Mouse (Mus musculus) liver, adult 2 months (tissue): ENCODE data around the gene Ankfn1. TPM values are rescaled to one million over a fixed set of nuclear protein-coding genes. Genes with fewer than 3 reads are reported as not detected.

ENCODE experiments used
- DNase-seq: peaks from one replicate; pipeline ENCODE4 v3.0.0-alpha.2; 2011; ENCODE audit warnings: low read depth, low spot score; ENCODE audit errors: extremely low read depth
- H3K27ac ChIP-seq: fragments of 200-500 bp; replicated peaks from 2 replicates; pipeline ENCODE4 v1.5.1; 2012; ENCODE audit warnings: low read depth, mild to moderate bottlenecking, control low read depth, inconsistent platforms, low read length; ENCODE audit not compliant: insufficient read depth
- H3K27me3 ChIP-seq: fragments of 200-500 bp; 2 replicates; pipeline ENCODE4 v1.6.1; 2012; ENCODE audit warnings: mild to moderate bottlenecking, moderate library complexity, low read length, inconsistent platforms; ENCODE audit not compliant: control insufficient read depth, insufficient read depth
- H3K36me3 ChIP-seq: fragments of 200-500 bp; 2 replicates; pipeline ENCODE4 v1.6.1; 2012; ENCODE audit warnings: low read length, inconsistent platforms; ENCODE audit not compliant: control insufficient read depth, insufficient read depth
- H3K4me1 ChIP-seq: fragments of 200-500 bp; 2 replicates; pipeline ENCODE4 v1.6.1; 2011; ENCODE audit warnings: low read length; ENCODE audit not compliant: control insufficient read depth, insufficient read depth
- H3K4me3 ChIP-seq: fragments of 200-500 bp; 2 replicates; pipeline ENCODE4 v1.5.1; 2011; ENCODE audit warnings: low read depth, mild to moderate bottlenecking, control low read depth, low read length, moderate library complexity; ENCODE audit not compliant: insufficient read depth
- H3K79me2 ChIP-seq: fragments of 200-500 bp; 2 replicates; pipeline ENCODE4 v1.6.1; 2012; ENCODE audit warnings: inconsistent platforms, mild to moderate bottlenecking, low read length, moderate library complexity; ENCODE audit not compliant: control insufficient read depth, insufficient read depth
- H3K9ac ChIP-seq: fragments of 200-500 bp; 2 replicates; pipeline ENCODE4 v1.6.1; 2012; ENCODE audit warnings: low read depth, mild to moderate bottlenecking, control low read depth, inconsistent platforms, low read length
- CTCF ChIP-seq: fragments of 200-500 bp; IDR thresholded peaks from 2 replicates; pipeline ENCODE4 v1.5.1; 2011; ENCODE audit warnings: low read depth, low read length, control low read depth
- POLR2A ChIP-seq: fragments of 200-500 bp; IDR thresholded peaks from 2 replicates; pipeline ENCODE4 v1.6.1; 2011; ENCODE audit warnings: low read length, control low read depth; ENCODE audit not compliant: insufficient read depth; ENCODE audit errors: extremely low read depth
- WGBS: fragments of 180-500 bp; shearing (Covaris S2); methylation state at CpG from one replicate; pipeline ENCODE4 v1.1.7; 2018; 5-methylcytosine and 5-hydroxymethylcytosine counted together
- polyA plus RNA-seq: library from polyadenylated mRNA; depleted of rRNA; stranded (reverse); fragments of >200 nt; gene quantifications from 2 replicates; pipeline ENCODE4 v1.2.3, GENCODE M21; 2012; rRNA removed
- total RNA-seq: library from RNA; depleted of rRNA; stranded (reverse); fragments of >200 nt; gene quantifications from 2 replicates; pipeline ENCODE4 v1.2.3, GENCODE M21; 2014; rRNA removed

Gene Ankfn1
- total RNA-seq: not detected in 2 replicates
- not detected in 2 replicates for polyA plus RNA-seq

GRCm38 (mm10) chr11:89777431-89777830 is at the start of gene Ankfn1:
Gene Ankfn1, minus strand, starts transcription at chr11:89777653.
- H3K27me3 ChIP-seq: no peaks in the 10 kb centered on the region; the same call in 1 of the 2 replicates
- TF ChIP-seq POLR2A (no peak), CTCF (no peak)
- no peaks in the 10 kb centered on the region for H3K79me2 ChIP-seq
- DNase-seq: no peak
- H3K36me3 ChIP-seq: no peaks in the 10 kb centered on the region
- H3K4me3 ChIP-seq: no peak within 1 kb of the TSS
- no peak within 1 kb of the TSS for H3K9ac ChIP-seq
- H3K27ac ChIP-seq: no peak within 1 kb of the TSS
- no peaks in the 10 kb centered on the region for H3K4me1 ChIP-seq
- 51% methylated on average over 7 of the region's 7 CpGs for WGBS

GRCm38 (mm10) chr11:89823661-89824446 is 46.4 kb upstream of the Ankfn1 start:
- no peak overlapping the region for H3K9ac ChIP-seq
- no peak for DNase-seq
- no peaks in the 10 kb centered on the region for H3K36me3 ChIP-seq
- H3K27ac ChIP-seq: no peak overlapping the region
- H3K4me3 ChIP-seq: no peak overlapping the region
- TF ChIP-seq CTCF (no peak), POLR2A (no peak)
- no peaks in the 10 kb centered on the region for H3K79me2 ChIP-seq
- no peaks in the 10 kb centered on the region for H3K27me3 ChIP-seq
- no peaks in the 10 kb centered on the region for H3K4me1 ChIP-seq
- 74% methylated on average over 8 of the region's 8 CpGs for WGBS

GRCm38 (mm10) chr11:89818594-89818993 is 41.1 kb upstream of the Ankfn1 start:
- H3K36me3 ChIP-seq: no peaks in the 10 kb centered on the region
- no peak overlapping the region for H3K9ac ChIP-seq
- DNase-seq: no peak
- no peak overlapping the region for H3K4me3 ChIP-seq
- no peaks in the 10 kb centered on the region; the same call in 1 of the 2 replicates for H3K27me3 ChIP-seq
- TF ChIP-seq POLR2A (no peak), CTCF (no peak)
- H3K27ac ChIP-seq: no peak overlapping the region
- H3K4me1 ChIP-seq: no peaks in the 10 kb centered on the region
- 51% methylated on average over 4 of the region's 4 CpGs for WGBS
- H3K79me2 ChIP-seq: no peaks in the 10 kb centered on the region

- H3K9ac ChIP-seq: no peak overlapping the region
- H3K36me3 ChIP-seq: no peaks in the 10 kb centered on the region
- H3K4me3 ChIP-seq: no peak overlapping the region
- H3K79me2 ChIP-seq: no peaks in the 10 kb centered on the region
- no peaks in the 10 kb centered on the region for H3K27me3 ChIP-seq
- no peak overlapping the region for H3K27ac ChIP-seq
- WGBS: 63% methylated on average over 1 of the region's 1 CpGs
- no peak for DNase-seq
- TF ChIP-seq POLR2A (no peak), CTCF (no peak)
- H3K4me1 ChIP-seq: no peaks in the 10 kb centered on the region
These were observed 34.0 kb upstream of the Ankfn1 start for GRCm38 (mm10) chr11:89811403-89811802.

GRCm38 (mm10) chr11:89807998-89808397 is 30.5 kb upstream of the Ankfn1 start:
- H3K9ac ChIP-seq: no peak overlapping the region
- no peaks in the 10 kb centered on the region for H3K79me2 ChIP-seq
- H3K4me3 ChIP-seq: no peak overlapping the region
- no peak overlapping the region for H3K27ac ChIP-seq
- H3K36me3 ChIP-seq: no peaks in the 10 kb centered on the region
- H3K4me1 ChIP-seq: no peaks in the 10 kb centered on the region
- DNase-seq: no peak
- H3K27me3 ChIP-seq: 0 out of 2 replicates have a peak, but pooled peaks cover 2% of the 10 kb centered on the region
- WGBS: 53% methylated on average over 11 of the region's 11 CpGs
- TF ChIP-seq CTCF (no peak), POLR2A (no peak)

- 25% methylated on average over 5 of the region's 5 CpGs for WGBS
- Histone ChIP-seq H3K36me3 (no peaks in the 10 kb centered on the region), H3K4me1 (no peaks in the 10 kb centered on the region), H3K27me3 (0 out of 2 replicates have a peak, but pooled peaks cover 2% of the 10 kb centered on the region), H3K79me2 (no peaks in the 10 kb centered on the region), H3K4me3 (no peak overlapping the region), H3K27ac (no peak overlapping the region), H3K9ac (no peak overlapping the region)
- no peak for DNase-seq
- TF ChIP-seq POLR2A (no peak), CTCF (no peak)
These were observed 27.4 kb upstream of the Ankfn1 start for GRCm38 (mm10) chr11:89804822-89805221.
